Mouse (Mus musculus) heart, adult 8-10 months (tissue): ENCODE results near the gene Rps19. TPM values are rescaled to one million over a fixed set of nuclear protein-coding genes. Genes with fewer than 3 reads are reported as not detected.
"Not testable (repeated sequence)": the region's sequence is repeated elsewhere in the genome, so short reads cannot be mapped to it uniquely, and the experiment has no call there.

Experiments
- DNase-seq: peaks from one replicate; pipeline ENCODE4 v3.0.0; 2022; ENCODE audit warnings: low spot score
- total RNA-seq, 4 experiments: library from RNA; stranded (reverse); gene quantifications; 2 replicates each; pipeline ENCODE4 v1.2.4; 2022

Rps19 gene
- total RNA-seq, 4 experiments from 2014 or later: 468 to 567 (median 530) TPM

- DNase-seq: no peak
Measured at GRCm38 (mm10) chr7:24869532-24870165, 14.5 kb upstream of the Rps19 start, which contains the start of the genes Lypd4 and Dmrtc2. TSS of gene Lypd4 (minus strand) at chr7:24869941. TSS of gene Dmrtc2 (plus strand) at chr7:24870057.

- no peak for DNase-seq
Measured at GRCm38 (mm10) chr7:24877588-24877987, 6.6 kb upstream of the Rps19 start.

GRCm38 (mm10) chr7:24879620-24880019 is 4.6 kb upstream of the Rps19 start:
- no peak for DNase-seq

GRCm38 (mm10) chr7:24882416-24883199 is 1.6 kb upstream of the Rps19 start:
- no peak for DNase-seq

- no peak for DNase-seq
Measured at GRCm38 (mm10) chr7:24884693-24885291, 621 bp downstream of the Rps19 start.

GRCm38 (mm10) chr7:24885468-24886307 is 1.5 kb downstream of the Rps19 start:
- no peak for DNase-seq

- DNase-seq: no peak
Measured at GRCm38 (mm10) chr7:24886308-24886633, 2.1 kb downstream of the Rps19 start.

GRCm38 (mm10) chr7:24887096-24887495 is 2.9 kb downstream of the Rps19 start:
- DNase-seq: no peak

GRCm38 (mm10) chr7:24889431-24890220 is 5.5 kb downstream of the Rps19 start:
- no peak for DNase-seq

GRCm38 (mm10) chr7:24890281-24891216 is 6.4 kb downstream of the Rps19 start:
- DNase-seq: peak; percentile 65

GRCm38 (mm10) chr7:24891241-24892124 is 7.3 kb downstream of the Rps19 start:
- DNase-seq: no peak

- no peak for DNase-seq
Measured at GRCm38 (mm10) chr7:24892125-24892583, 8.0 kb downstream of the Rps19 start.

GRCm38 (mm10) chr7:24895749-24896148 is 11.6 kb downstream of the Rps19 start:
- not testable (repeated sequence) for DNase-seq

- DNase-seq: no peak
Measured at GRCm38 (mm10) chr7:24896269-24896668, 12.1 kb downstream of the Rps19 start.

- no peak for DNase-seq
Measured at GRCm38 (mm10) chr7:24897224-24897623, 13.1 kb downstream of the Rps19 start, which contains the start of gene Cd79a. TSS of gene Cd79a (plus strand) at chr7:24897381.

GRCm38 (mm10) chr7:24897959-24898358 is 13.8 kb downstream of the Rps19 start:
- DNase-seq: no peak

GRCm38 (mm10) chr7:24901114-24901513 is 16.9 kb downstream of the Rps19 start:
- no peak for DNase-seq

GRCm38 (mm10) chr7:24901842-24902241 is 17.7 kb downstream of the Rps19 start:
- no peak for DNase-seq

GRCm38 (mm10) chr7:24902264-24902629 is 18.1 kb downstream of the Rps19 start:
- DNase-seq: no peak
